Mouse (Mus musculus) layer of hippocampus, adult 18-20 months (tissue): ENCODE data around the gene Cyp4b1. TPM values are rescaled to one million over a fixed set of nuclear protein-coding genes. Genes with fewer than 3 reads are reported as not detected.

ENCODE experiments used
- total RNA-seq, 2 experiments: library from RNA; stranded (reverse); gene quantifications; 2 replicates each; pipeline ENCODE4 v1.2.3; 2021

The Cyp4b1 gene
- total RNA-seq, 2 experiments from 2014 or later, result 1.2 to 1.3 TPM

Other genes starting within 250 kb of the Cyp4b1 start
- gene Cyp4a12b, start 236.1 kb downstream of the Cyp4b1 start, total RNA-seq, result not detected
- not detected for gene Cyp4a30b, start 195.1 kb downstream of the Cyp4b1 start, total RNA-seq
- gene Cyp4a14, start 151.6 kb downstream of the Cyp4b1 start, total RNA-seq, result not detected
- not detected for gene Cyp4a10, start 129.5 kb downstream of the Cyp4b1 start, total RNA-seq
- not detected for gene Cyp4a31, start 84.1 kb downstream of the Cyp4b1 start, total RNA-seq
- gene Cyp4a32, start 46.8 kb downstream of the Cyp4b1 start, total RNA-seq, result not detected
- gene Efcab14, start 90.0 kb upstream of the Cyp4b1 start, total RNA-seq, result 10 to 100 TPM; 53.6 to 56.3 TPM
- gene Tex38, start 133.3 kb upstream of the Cyp4b1 start, total RNA-seq, result not detected
- gene Atpaf1, start 137.1 kb upstream of the Cyp4b1 start, total RNA-seq, result 10 to 100 TPM; 65.5 to 66.4 TPM
- gene Mob3c, start 180.4 kb upstream of the Cyp4b1 start, total RNA-seq, result 1 to 10 TPM; 4.0 to 6.5 TPM
- gene Mknk1, start 191.5 kb upstream of the Cyp4b1 start, total RNA-seq, result 10 to 100 TPM; 40.4 to 45.2 TPM
- under 1 TPM in 1 of 2 experiments, not detected in 1; 0.30 TPM for gene Kncn, start 236.7 kb upstream of the Cyp4b1 start, total RNA-seq
- under 1 TPM in 1 of 2 experiments, not detected in 1; 0.20 TPM for gene 6430628N08Rik, start 242.9 kb upstream of the Cyp4b1 start, total RNA-seq